Mouse (Mus musculus): ENCODE measurements at regions not wholly inside any gene's neighbourhood (a gene's known extent, or its start where the extent isn't known, plus 50 kb on each side); places are given as distances from the start of the nearest gene placed in this dataset.

- TF ChIP-seq CTCF (IDR thresholded peaks at IDR 0.05; ENCODE audit: borderline replicate concordance, extremely low read depth, insufficient read depth, insufficient read length) (no peak), POLR2A (IDR thresholded peaks at IDR 0.05; ENCODE audit: borderline replicate concordance, extremely low read depth, insufficient read depth, insufficient read length, poor library complexity, severe bottlenecking) (no peak)
Observed at GRCm38 (mm10) chr14:71104617-71105016, 505.0 kb upstream of the Fam160b2 start.

Measured in brain, embryonic 14.5 days (tissue).